Mouse (Mus musculus) myocyte (in vitro differentiated cells): ENCODE data around the gene Prex1. TPM values are rescaled to one million over a fixed set of nuclear protein-coding genes. Genes with fewer than 3 reads are reported as not detected.

Source experiments
- H3K27me3 ChIP-seq: one replicate; pipeline ENCODE4 v1.6.1; 2011; ENCODE audit not compliant: control insufficient read depth, insufficient read depth, insufficient read length
- H3K36me3 ChIP-seq: one replicate; pipeline ENCODE4 v1.6.1; 2011; ENCODE audit not compliant: control insufficient read depth, insufficient read depth
- H3K4me2 ChIP-seq: one replicate; pipeline ENCODE4 v1.6.1; 2011; ENCODE audit warnings: low read depth, control low read depth
- H3K4me3 ChIP-seq: one replicate; pipeline ENCODE4 v1.5.1; 2011; ENCODE audit warnings: mild to moderate bottlenecking, control low read depth, moderate library complexity
- H3K79me2 ChIP-seq: one replicate; pipeline ENCODE4 v1.6.1; 2011; ENCODE audit not compliant: control insufficient read depth, insufficient read depth
- H3ac ChIP-seq: one replicate; pipeline ENCODE4 v1.6.1; 2011; ENCODE audit not compliant: control insufficient read depth, insufficient read length
- CEBPB ChIP-seq: IDR thresholded peaks from 2 replicates; pipeline ENCODE4 v1.6.1; 2011; ENCODE audit warnings: mild to moderate bottlenecking, moderate library complexity; ENCODE audit not compliant: poor library complexity, insufficient read depth, severe bottlenecking
- E2F4 ChIP-seq: IDR thresholded peaks from one replicate; pipeline ENCODE4 v1.6.1; 2011; ENCODE audit warnings: mild to moderate bottlenecking, control low read depth, moderate library complexity; ENCODE audit not compliant: insufficient read depth
- MAX ChIP-seq: IDR thresholded peaks from one replicate; pipeline ENCODE4 v1.6.1; 2011; ENCODE audit warnings: low read depth, mild to moderate bottlenecking, control low read depth
- MYOD1 ChIP-seq, 3 experiments: IDR thresholded peaks; one replicate each; pipeline ENCODE4 v1.6.1; 2011; ENCODE audit warnings: control low read depth in 2 of 3, low read depth in 2 of 3, mild to moderate bottlenecking in 2 of 3, moderate library complexity in 1 of 3; ENCODE audit not compliant: insufficient read length in 2 of 3, control insufficient read depth in 1 of 3
- MYOG ChIP-seq, 3 experiments: IDR thresholded peaks; one replicate each; pipeline ENCODE4 v1.6.1; 2011; ENCODE audit warnings: control low read depth in 2 of 3, low read depth in 2 of 3, mild to moderate bottlenecking in 2 of 3; ENCODE audit not compliant: insufficient read length in 2 of 3, control insufficient read depth in 1 of 3, insufficient read depth in 1 of 3
- POLR2A ChIP-seq: IDR thresholded peaks from one replicate; pipeline ENCODE4 v1.6.1; 2011; ENCODE audit warnings: low read depth, mild to moderate bottlenecking, control low read depth, moderate library complexity; ENCODE audit not compliant: insufficient read length
- POLR2AphosphoS2 ChIP-seq: IDR thresholded peaks from one replicate; pipeline ENCODE4 v1.6.1; 2011; ENCODE audit warnings: low read depth, control low read depth; ENCODE audit not compliant: insufficient read length
- REST ChIP-seq: IDR thresholded peaks from one replicate; pipeline ENCODE4 v1.6.1; 2011; ENCODE audit warnings: mild to moderate bottlenecking, control low read depth, moderate library complexity; ENCODE audit not compliant: insufficient read depth, insufficient read length
- SRF ChIP-seq: IDR thresholded peaks from one replicate; pipeline ENCODE4 v1.6.1; 2011; ENCODE audit warnings: low read depth; ENCODE audit not compliant: control insufficient read depth, insufficient read length
- TCF12 ChIP-seq: IDR thresholded peaks from one replicate; pipeline ENCODE4 v1.6.1; 2011; ENCODE audit warnings: mild to moderate bottlenecking, control low read depth; ENCODE audit not compliant: poor library complexity, insufficient read depth, severe bottlenecking
- TCF3 ChIP-seq: IDR thresholded peaks from one replicate; pipeline ENCODE4 v1.6.1; 2011; ENCODE audit warnings: low read depth, control low read depth; ENCODE audit not compliant: insufficient read length
- USF1 ChIP-seq: IDR thresholded peaks from one replicate; pipeline ENCODE4 v1.6.1; 2011; ENCODE audit warnings: low read depth, mild to moderate bottlenecking, control low read depth, moderate library complexity
- polyA plus RNA-seq: library from polyadenylated mRNA; unstranded; fragments of >200 nt; fragmentation: generic; extraction: Trizol; gene quantifications from one replicate; pipeline ENCODE4 v1.2.1, GENCODE M21; 2012; ENCODE audit warnings: missing spikeins

The Prex1 gene
- polyA plus RNA-seq, 1 experiment, result 0.17 TPM

DNA sequence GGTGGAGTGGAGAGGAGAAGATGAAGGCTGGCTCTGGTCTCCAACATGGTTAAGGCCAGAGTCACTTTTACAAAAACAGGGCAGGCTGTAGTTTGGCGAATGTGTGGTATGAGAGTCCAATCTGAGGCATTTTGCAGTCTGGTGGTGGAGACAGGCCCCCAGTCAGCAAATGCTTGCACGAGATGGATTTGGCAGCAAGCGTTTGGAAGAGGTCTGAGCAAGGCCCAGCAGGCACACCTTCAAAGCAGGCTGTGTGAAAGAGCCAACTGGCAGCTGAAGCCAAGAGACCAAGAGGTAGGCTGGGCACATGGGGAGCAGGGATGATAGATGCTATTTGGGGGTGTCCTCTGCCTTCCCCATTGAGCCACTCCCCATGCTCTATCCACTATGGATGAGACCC is 51.7 kb downstream of the Prex1 start:
- Histone ChIP-seq H3K79me2 (no peaks in the 10 kb centered on the region), H3K27me3 (no peaks in the 10 kb centered on the region), H3ac (no peak overlapping the region), H3K4me3 (no peak overlapping the region), H3K4me2 (no peak overlapping the region), H3K36me3 (no peaks in the 10 kb centered on the region)
- TF ChIP-seq TCF3 (no peak), E2F4 (no peak), REST (no peak), MAX (no peak), USF1 (no peak)

DNA sequence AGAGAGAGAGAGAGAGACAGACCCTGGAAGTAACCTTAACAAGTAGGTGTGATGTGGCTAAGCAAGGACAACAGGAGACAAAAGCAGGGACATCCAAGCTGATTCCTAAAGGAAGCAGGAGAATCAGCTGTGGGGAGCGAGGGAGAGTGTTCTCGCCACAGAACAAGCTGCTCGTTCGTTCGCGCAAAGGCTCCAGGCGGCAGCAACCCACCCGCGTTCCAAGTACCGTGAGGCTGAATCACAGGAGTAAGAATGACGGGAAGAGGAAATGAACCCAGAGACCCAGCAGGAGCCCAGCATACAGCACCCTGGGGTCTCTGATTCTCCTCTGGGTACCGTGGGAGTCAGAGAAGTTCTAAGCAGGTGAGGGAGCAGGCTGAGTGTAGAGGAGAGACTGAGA is 52.1 kb downstream of the Prex1 start:
- no peak for TF ChIP-seq SRF
- TF ChIP-seq POLR2A, result no peak
- TF ChIP-seq TCF12, result no peak
- no peak for TF ChIP-seq POLR2AphosphoS2
- no peak for TF ChIP-seq USF1
- no peak for TF ChIP-seq TCF3
- no peak for TF ChIP-seq MAX
- TF ChIP-seq CEBPB, result no peak
- no peak for TF ChIP-seq REST
- no peak for TF ChIP-seq MYOG (IDR thresholded peaks at IDR 0.05; ENCODE audit: control insufficient read depth in 1 of 3, insufficient read depth in 1 of 3, insufficient read length in 2 of 3, low read depth in 2 of 3)
- TF ChIP-seq MYOD1 (IDR thresholded peaks at IDR 0.05; ENCODE audit: control insufficient read depth in 1 of 3, insufficient read length in 2 of 3, low read depth in 2 of 3), result no peak
- TF ChIP-seq E2F4, result no peak
- no peaks in the 10 kb centered on the region for H3K27me3 ChIP-seq
- H3K4me3 ChIP-seq, result no peak overlapping the region
- H3K36me3 ChIP-seq, result no peaks in the 10 kb centered on the region
- H3K79me2 ChIP-seq, result no peaks in the 10 kb centered on the region
- H3ac ChIP-seq, result no peak overlapping the region
- no peak overlapping the region for H3K4me2 ChIP-seq

DNA sequence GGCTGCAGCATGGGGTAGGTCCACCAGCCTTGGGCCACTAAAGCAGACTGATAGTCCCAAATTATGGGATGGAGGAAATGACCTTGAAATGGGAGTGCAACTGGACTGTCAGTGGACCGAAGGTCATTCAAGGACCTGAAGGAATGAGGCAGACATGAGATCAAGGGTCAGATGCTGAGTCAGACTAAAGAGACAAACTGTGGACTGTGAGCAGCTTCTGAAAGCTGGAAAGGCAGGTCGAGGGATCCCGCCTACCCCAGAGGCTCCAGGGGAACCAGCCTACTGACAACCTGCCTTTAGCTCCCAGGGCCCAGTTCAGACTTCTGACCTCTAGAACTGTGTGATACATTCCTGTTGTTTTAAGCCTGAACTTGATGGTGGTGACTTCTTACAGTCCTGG is 55.3 kb downstream of the Prex1 start:
- no peaks in the 10 kb centered on the region for H3K79me2 ChIP-seq
- no peaks in the 10 kb centered on the region for H3K36me3 ChIP-seq
- H3ac ChIP-seq, result no peak overlapping the region
- no peaks in the 10 kb centered on the region for H3K27me3 ChIP-seq
- TF ChIP-seq MYOD1 (IDR thresholded peaks at IDR 0.05; ENCODE audit: control insufficient read depth in 1 of 3, insufficient read length in 2 of 3, low read depth in 2 of 3) (no peak), TCF12 (no peak), TCF3 (no peak), MYOG (IDR thresholded peaks at IDR 0.05; ENCODE audit: control insufficient read depth in 1 of 3, insufficient read depth in 1 of 3, insufficient read length in 2 of 3, low read depth in 2 of 3) (no peak), E2F4 (no peak), MAX (no peak)
- no peak overlapping the region for H3K4me2 ChIP-seq
- no peak overlapping the region for H3K4me3 ChIP-seq

DNA sequence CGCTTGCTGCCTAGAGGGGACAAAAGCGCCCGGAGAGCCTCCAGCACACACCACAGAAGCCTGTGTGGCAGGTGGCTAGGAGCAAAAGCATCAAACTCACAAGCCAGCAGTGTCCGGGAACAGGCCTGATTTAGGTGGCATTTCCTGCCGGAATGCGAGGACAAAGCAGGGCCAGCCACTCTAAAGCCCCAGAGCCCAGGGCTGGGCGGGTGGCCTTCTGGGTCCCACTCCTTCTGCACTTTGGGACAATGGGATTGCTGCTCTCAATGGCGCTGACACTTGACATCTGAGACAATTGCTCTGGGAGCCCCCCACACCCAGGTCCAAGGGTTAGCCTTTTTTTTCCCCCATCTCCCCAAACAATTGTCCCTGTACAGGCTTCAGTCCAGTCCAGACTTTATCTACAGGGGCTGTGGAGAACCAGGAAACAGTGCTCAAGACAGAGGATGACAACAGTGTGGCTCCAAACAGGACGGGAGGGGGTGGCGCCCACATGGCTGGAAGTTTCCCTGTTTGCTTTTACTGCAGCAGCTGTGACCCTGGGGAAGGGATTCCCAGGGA is 56.1 kb downstream of the Prex1 start:
- Histone ChIP-seq H3K27me3 (no peaks in the 10 kb centered on the region), H3K4me2 (no peak overlapping the region), H3K4me3 (no peak overlapping the region), H3K79me2 (no peaks in the 10 kb centered on the region), H3K36me3 (no peaks in the 10 kb centered on the region), H3ac (no peak overlapping the region)
- TF ChIP-seq MAX (no peak), POLR2A (no peak), MYOD1 (IDR thresholded peaks at IDR 0.05; ENCODE audit: control insufficient read depth in 1 of 3, insufficient read length in 2 of 3, low read depth in 2 of 3) (no peak), TCF3 (no peak), SRF (no peak), TCF12 (no peak), POLR2AphosphoS2 (no peak), REST (no peak), USF1 (no peak), E2F4 (no peak), MYOG (IDR thresholded peaks at IDR 0.05; ENCODE audit: control insufficient read depth in 1 of 3, insufficient read depth in 1 of 3, insufficient read length in 2 of 3, low read depth in 2 of 3) (no peak), CEBPB (no peak)

DNA sequence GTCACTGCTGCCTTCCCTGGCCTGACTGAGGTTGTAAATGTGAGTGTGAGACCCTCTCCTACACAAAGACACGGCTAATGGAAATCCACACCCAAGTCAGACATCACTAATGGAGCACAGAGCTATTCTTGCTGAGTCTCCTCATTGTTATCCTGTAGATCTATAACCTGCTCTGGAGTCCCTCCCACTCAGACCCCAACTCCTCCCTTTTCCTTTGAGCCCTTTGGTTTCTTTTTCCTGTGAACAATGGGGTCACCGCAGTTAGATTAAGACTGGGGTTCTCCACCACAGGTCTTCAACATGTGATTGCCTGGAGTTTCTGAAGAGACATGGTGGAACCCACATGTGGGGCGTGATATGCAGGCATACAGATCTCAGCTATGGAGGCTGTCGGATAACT is 57.0 kb downstream of the Prex1 start:
- Histone ChIP-seq H3K36me3 (no peaks in the 10 kb centered on the region), H3K79me2 (no peaks in the 10 kb centered on the region), H3K4me2 (no peak overlapping the region), H3K27me3 (peaks cover 2% of the 10 kb centered on the region), H3ac (no peak overlapping the region), H3K4me3 (no peak overlapping the region)
- TF ChIP-seq E2F4, result no peak
- no peak for TF ChIP-seq POLR2AphosphoS2
- TF ChIP-seq TCF12, result no peak
- no peak for TF ChIP-seq MYOD1 (IDR thresholded peaks at IDR 0.05; ENCODE audit: control insufficient read depth in 1 of 3, insufficient read length in 2 of 3, low read depth in 2 of 3)
- TF ChIP-seq CEBPB, result no peak
- no peak for TF ChIP-seq MAX
- no peak for TF ChIP-seq MYOG (IDR thresholded peaks at IDR 0.05; ENCODE audit: control insufficient read depth in 1 of 3, insufficient read depth in 1 of 3, insufficient read length in 2 of 3, low read depth in 2 of 3)
- TF ChIP-seq USF1, result no peak
